Mouse (Mus musculus) telencephalon, adult 2 months (tissue): ENCODE results near the gene Cyth3.

Experiments
- DNase-seq: peaks from one replicate; pipeline ENCODE4 v3.0.0-alpha.2; 2011; ENCODE audit warnings: low read depth, low spot score

Gene Cyth3

DNA sequence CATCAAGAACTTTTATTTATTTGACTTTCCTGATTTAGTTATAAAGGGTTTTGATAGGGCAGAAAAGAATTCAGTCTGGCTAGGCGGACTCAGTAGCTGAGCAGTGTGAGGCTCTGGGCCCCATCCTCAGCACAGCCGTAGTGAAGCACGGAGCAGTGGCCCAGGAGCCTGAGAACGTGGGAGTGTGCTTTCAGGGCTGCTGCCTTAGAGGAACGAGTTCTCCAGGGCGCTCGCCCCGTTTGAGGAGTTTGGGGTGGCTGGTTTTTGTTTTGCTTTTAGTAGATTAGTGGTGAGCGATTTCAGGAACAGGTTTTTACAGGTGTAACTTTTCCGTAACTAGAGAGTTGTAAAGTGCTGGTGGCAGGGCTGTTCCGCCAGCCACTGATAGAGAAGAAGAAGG lies 13.1 kb downstream of the Cyth3 start:
- DNase-seq, result no peak

DNA sequence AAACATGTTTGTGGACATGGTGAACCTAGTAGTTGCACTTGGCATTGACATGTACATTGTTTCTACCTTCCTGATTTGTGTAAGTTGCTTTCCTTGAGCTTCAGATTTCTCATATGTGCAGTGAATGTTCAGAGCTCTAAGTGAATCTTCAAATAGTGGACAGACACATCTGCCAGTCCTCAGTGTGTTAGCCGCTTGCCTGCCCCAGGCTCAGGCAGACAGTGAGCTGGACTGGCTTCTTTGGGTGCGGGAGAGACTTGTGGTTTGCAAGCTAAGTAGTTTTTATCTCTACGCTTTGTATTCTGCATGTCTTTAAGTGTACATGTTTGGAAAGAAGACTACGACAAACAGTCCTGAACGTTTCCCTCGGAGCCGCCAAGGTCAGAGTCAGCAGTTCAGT lies 13.9 kb downstream of the Cyth3 start:
- no peak for DNase-seq

DNA sequence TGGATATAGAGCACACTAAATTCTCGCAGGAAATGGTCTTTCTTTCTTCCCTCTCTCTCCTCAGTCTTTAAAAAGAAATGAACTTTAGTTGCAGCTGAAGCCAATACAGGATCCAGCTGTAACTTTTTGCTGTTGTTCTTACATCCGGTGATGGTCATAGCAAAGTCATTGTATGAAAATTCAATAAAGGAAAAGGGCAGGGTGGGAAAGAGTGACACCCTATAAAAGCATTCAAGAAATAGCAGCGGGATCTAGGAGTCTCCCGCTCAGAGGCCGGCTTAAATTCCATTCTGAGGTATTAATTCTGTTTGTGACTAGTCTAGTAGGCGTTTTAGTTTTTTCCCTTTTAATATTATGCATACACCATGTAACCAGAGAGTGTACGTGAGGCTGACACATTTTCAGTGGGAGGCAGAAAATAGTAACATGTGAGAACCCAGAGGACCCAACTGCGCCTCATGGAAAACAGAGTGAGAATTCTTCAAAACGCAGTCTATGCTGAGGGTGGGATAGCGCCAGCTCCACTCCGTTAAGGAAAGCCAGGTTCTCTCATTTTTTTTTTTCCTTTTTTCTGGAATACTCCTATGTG lies 15.7 kb downstream of the Cyth3 start:
- peak; percentile 65 for DNase-seq

DNA sequence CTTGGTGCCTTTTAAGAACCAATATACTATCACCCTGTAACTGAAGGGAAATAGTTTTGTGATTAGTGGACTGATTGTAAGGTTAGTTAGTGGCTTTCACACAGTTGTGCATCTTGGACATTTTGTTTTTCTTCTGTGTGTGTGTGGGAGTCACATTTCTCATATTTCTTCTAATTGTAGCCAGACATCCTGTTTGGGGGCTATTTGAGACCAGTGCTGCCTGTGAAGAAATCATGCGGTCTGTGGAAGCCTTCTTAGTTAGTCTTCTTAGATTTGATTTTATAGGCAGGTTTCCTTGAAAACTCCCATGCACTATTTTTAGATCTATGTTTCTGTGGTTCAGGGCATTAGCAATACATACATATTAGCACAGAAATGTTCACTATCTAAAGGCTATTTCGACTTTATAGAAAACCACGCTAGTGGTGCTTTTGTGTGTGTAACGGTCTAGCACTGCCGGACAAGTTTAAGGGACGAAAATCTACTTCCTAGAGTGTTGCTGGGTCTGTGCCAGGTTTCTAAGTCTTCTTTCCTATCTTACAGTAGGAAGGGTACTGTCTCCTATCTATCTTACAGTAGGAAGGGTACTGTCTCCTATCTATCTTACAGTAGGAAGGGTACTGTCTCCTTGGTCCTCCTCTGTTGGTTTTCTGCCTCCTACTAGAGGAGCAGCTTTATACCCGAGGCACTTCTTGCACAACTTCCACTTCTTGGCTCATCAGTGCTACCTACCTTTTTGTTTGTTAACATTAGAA lies 16.4 kb downstream of the Cyth3 start:
- no peak for DNase-seq

DNA sequence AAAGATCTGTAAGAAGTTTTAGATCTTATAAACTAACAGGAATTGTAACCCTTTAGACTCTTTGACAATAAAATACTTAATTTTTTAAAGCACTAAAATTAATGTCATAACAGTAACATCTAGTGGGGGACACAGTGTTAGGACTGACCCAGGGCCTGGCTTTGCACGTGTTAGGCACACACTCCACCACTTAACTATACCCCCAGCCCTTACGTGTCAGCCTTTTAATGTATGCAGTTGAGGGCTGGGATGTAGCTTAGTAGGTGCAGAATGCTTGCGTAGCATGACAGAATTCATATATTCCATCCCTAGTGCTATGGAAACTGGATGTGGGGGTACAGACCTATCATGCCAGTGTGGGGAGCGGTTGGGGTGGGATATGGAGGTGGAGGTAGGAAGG lies 17.1 kb downstream of the Cyth3 start:
- no peak for DNase-seq

DNA sequence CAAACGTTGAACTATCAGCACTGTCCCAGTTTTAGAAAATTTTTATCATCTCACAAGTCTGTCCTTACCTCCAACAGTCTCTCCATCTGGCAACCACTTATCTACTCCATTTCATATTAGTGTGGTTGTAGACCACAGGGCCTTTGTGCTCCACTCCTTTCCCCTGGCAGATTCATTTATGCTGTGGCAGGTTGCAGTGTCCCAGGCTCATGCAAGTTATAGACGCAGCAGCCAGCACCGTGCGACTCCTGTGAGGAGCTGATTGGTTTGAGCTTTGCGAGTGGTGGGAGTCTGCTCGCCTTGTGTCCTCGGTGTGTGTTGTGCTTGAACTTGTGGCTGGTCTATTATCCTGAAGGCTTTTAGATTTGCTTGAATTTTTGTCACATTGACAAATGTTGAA lies 17.6 kb downstream of the Cyth3 start:
- no peak for DNase-seq

DNA sequence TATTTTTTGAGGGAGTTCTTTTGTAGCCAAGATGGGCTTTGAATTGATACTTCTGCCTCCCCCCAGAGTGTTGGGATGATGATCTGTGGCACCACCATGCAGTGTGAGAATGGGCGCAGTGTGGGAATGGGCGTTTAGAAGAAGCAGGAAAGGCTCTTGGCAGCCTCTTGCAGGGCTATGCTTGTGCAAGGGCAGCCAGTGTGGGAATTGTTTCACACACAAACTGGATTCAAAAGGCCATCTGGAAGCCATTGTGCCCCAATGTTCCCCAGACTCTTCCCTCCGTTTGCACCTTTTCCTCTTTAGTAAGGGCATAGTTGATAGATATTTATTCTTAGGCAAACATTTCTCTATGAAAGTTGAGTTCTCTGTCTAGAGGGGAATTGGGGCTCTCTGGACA lies 19.3 kb downstream of the Cyth3 start:
- no peak for DNase-seq

DNA sequence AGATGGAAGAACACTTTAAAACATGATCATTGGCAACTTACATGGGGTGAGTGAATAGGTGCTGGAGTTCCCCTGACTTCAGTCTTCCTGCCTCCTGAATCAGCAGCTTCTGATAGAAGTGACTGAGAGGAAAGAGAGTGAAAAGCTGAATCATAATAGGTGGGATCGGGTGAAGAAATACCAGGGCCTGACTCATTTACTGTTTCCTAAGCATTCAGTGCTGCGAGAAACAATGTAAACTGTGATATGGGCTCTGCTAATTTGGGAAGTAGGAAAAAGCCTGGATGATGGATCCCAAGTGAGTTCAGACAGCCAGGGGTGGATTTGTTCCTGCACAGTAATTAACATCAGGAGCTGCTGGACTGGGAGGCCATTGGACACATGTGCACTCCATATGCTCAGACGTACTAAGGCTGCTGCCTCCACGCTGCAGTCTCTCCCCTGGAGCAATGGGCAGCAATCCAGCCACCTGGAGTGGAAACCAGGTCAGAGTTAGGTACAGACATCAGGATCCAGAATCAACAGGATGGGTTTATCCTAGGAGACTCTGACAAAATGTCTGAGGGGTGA lies 20.1 kb downstream of the Cyth3 start:
- no peak for DNase-seq

DNA sequence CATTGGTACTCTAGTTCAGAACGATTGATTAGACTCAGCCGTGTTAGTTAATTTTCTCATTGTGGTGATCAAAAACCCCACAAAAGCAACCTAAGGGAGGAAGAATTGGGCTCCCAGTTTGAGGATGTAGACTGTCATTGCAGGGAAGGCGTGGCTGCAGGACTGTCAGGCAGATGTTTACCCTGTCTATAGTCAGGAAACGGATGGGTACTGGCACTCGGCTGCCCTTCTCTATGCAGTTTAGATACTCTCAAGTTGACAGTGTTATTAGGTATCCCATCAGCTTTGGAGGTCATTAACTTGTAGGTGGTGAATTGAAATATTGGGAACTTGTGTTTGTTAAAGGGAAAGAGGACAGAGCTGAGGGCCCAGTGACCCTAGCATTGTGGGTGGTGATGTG lies 23.7 kb downstream of the Cyth3 start:
- DNase-seq, result no peak

DNA sequence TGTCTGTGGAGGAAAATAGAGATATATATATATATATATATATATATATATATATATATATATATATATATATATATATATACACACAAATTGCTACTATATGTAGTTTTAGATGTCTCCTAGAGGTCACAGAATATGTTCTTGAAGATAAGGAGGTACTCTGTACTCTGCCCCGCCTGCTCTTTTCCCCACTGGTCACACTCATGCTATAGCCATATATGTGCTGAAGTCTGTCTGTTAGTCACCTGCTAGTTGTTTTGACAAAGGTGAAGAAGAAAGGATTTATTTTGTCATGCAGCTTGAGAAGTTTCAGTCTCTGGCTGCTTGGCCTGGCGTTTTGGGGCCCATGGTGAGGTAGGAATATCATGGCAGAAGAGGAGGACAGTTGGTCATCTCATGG lies 25.2 kb downstream of the Cyth3 start:
- DNase-seq, result no peak

DNA sequence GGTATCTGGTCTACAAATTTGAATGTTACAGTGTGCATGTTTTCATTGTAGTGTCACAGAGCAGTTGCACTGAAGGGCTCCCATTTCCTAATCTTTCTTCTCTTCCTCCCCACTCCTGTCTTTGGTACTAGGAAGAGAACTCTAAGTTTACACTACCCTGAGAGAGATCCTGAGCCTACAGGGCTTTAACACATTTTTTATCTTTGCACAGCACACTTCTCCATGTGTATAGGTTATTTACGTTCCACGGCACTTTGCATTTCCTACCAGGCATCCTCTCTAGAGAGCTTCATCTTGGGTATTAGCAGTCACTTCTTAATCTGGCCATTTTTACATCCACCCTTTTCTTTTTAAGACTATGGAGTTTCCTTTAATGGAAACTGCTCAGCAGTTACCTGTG lies 25.8 kb downstream of the Cyth3 start:
- no peak for DNase-seq

DNA sequence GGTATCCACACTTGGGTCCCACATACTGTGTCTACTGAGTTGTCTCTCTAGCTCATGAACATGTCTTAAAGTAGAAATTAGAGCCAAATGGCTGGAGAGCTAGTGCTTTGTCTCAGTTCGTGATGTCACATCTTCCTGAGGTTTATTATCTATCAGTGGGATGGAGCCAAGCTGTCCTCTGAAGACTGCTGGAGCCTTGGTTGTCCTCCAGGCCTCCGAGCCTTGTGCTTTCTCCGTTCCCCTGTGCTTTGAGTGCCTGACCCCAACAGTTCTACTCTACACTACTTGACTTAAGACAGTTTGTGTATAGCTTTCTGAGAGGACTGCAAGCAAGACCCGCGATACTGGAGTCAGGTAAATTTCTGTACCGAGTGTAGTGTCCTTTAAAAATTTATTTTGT lies 26.9 kb downstream of the Cyth3 start:
- DNase-seq, result no peak

DNA sequence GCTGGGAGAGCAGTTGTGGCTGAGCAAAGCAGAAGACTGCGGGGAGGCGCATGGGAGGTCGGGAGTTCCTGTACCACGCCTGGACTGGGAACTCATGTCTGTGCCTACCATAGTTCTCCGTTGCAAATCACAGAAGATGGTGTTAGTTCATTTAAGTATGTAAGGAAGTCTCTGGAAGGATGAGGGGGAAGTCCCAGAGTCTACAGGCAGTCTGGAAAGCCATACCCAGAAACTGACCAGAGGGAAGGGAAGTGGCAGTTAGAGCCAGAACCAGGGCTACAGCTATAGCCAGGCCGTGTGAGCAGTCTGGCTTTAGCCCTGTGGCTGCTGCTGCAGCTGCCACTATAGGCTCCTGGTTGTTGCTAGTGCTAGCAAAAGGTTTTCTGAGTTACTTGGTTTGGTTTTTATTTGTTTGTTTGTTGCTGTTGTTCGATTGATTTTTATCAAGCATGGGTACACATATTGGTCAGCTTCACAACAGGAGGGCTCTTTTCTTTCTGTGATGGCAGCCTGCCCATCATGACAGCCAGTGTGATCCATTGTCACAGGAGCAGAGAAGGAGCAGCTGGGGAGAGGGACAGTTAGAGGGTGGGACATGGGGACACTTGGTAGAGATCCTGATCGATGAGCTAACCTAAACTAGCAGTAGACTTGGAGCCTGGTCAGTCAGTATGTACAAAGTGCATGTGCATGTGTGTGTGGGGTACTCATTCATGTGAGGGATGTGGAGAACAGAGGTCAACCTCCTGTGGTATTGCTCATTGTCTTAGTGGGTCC lies 29.8 kb downstream of the Cyth3 start:
- DNase-seq, result no peak

DNA sequence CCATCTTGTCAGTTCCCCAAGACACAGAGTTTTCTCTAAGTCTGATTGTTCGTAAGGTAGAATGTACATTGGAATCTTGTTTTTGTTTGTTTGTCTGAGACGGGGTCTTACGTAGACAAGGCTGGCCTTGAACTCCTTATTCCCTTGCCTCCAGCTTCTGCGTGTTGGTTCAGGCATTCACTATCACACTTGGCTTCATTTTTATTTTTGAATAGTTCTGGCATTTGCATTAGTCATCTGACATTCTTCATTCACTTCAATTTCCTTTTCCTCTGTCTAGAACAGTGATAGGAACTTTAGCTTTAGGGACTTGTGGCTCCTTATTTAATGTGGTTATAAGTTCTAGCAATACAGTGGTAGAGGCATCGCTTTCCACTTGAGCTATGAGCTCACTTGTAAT lies 31.2 kb downstream of the Cyth3 start:
- DNase-seq, result no peak

DNA sequence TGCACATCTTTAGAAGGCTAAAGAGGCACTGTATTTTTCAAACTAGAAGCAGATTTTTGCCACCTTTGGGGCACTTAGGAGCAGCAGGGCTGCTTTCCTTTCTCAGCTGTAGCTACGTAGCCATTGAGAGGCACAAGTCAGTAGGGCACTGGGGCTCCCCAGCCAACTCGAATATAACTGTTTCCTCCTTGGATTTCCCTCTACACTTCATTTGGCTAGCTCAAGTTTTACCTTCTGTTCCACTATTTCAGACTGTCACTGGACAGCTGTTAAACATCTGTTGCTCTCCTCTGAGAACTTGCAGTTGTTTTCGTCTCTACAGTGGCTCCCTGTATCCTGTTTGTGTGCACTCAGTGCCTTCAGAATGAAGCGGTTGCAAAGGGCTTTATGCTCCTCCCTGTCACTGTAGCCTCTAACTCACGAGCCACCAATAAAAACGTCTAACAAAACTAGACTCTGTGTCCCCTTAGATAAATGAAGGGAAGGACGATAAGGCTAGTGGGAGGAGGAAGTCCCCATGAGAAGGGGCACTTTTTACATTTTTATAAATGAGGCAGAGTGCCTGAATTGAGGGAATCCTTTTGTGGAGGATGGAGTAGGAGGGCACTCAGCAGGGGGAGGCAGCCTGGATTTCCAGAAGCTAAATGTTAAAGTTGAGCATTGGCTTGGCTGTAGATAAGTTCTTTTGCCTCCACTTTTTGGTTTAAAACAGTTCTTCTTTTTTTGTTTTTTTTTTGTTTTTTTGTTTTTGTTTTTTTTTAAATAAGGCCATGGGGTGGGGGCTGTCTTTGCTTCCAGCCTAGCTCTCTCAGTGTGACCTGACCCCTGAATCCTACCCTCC lies 32.6 kb downstream of the Cyth3 start:
- no peak for DNase-seq

DNA sequence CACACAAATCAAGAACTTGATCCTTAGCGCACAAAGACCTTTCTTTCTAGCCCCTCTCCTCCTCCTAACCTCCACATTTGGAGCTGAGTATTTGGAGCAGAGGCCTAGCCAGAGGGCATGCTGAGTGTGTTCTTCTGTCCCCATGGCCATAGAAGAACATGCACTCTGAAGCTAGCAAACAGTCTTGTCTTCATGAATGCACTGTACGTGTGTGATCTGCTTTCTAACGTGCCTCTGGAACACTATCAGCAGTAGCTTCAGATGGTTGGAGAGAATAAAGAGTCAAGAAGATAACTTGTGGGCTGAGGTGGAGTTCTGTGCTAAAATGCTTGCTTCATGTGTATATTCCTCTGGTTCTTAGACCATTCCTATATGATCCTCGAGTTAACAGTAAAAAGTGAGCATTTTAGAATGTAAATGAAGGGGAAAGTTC lies 33.3 kb downstream of the Cyth3 start:
- DNase-seq, result no peak

DNA sequence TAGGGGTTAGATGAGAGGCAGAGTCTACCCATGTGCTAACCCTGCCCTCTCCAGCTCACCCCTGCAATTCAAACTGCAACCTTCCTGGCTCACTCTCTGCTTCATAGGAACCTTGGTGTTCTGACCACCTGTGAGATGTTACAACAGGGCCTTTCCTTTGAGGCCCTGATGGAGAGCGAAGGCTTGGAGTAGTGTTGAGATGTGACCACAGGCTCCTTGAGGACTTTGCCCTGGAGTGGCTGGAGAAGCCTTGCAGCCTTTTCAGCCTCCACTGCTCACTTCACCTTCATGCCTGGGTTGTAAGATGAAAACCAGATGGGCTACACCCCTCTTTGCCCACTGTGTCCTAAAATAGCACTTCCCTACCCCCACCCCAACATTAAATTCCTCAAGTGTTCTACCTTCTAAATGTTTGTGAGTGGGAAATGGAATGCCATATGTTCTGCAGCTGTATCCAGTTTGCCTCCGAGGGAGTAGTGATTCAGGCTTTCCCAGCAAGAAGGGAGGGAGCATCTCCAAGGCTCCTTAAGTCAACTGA lies 34.5 kb downstream of the Cyth3 start:
- DNase-seq, result peak; percentile 64

DNA sequence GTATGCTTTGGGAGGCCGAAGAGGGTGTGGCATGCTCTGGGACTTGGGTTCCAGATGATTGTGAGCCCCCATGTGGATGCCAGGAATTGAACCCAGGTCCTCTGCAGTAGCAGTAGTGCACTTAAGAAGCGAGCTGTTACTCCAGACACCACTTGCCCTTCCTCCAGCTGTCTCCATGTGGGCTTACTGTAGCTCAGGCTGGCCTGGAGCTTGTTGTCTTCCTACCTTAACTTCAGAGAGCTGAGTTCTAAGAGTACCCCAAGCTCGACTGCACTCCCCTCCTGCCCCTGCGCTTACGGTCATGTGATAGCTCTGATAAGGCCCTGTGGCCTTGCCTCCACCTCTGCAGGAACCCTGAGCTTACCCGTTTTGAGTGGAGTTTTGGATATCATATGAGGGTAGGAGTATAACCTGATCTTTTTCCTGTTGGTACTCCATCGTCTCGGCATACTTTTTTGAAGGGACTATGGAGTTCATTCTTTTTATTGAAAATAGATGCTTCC lies 36.8 kb downstream of the Cyth3 start:
- no peak for DNase-seq

DNA sequence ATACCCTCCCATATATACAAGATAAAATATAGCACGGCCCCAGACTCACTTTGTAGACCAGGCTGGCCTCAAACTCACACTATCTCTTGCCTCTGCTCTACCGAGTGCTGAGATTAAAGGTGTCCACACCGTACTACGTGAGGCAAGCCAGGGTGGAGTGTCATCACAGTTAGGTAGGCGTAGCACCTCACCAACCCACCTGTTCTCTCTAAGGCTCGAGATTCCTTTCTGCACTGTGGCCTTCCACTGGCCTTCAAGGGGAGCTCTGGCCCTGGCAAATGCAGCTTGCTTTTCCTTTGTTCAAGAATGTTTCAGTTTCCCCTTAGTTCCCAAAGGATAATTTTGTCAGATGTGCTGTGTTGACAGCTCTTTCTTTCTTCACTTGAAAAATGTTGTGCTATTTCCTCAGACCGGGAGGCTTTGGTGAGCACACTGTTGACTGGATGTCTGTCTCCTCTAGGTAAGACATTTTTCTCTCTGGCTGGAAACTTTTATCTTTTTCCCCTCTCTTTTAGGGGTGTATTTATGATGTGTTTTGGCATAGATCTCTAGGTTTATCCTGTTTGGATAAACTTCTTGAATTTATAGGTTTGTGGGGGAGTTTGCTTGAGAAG lies 40.9 kb downstream of the Cyth3 start:
- DNase-seq, result no peak

DNA sequence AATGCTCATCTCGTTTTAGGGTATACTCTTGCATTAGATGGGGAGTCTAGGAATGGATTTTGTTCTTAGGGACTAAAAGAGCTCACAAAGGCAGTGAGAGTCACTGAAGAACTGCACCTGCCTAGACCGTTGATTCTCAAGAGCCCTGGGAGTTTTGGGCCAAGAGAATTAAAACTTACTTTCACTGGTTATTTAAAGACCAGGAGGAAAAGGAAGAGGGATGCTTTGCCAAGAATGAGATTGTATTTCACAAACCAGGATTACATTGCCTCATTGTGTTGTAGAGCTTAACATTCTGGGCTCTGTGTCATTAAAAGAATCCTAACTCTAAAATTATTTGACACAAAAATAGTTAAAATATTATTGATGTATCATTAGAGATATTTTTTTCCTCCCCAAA lies 43.3 kb downstream of the Cyth3 start:
- no peak for DNase-seq

DNA sequence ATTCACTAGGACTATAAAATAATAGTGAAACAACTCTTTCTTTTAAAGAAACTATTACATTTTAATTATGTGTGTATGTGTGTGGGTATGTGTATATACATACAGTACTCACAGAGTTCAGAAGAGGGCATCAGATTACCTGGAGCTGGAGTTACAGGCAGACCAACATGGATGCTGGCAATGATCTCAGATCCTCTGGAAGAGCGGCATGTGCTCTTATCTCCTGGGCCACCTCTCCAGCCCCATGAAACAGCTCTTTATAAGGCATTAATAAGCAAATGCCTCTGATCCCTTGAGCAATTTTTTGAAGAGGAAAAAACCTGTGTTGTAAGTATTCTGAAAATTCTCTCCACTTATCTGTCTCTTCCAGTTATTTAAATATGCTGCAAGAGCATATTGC lies 43.8 kb downstream of the Cyth3 start:
- no peak for DNase-seq
